Mouse (Mus musculus): ENCODE measurements around the gene Nthl1. TPM values are rescaled to one million over a fixed set of nuclear protein-coding genes. Genes with fewer than 3 reads are reported as not detected.

Gene Nthl1
- total and polyA plus RNA-seq, 2 experiments, result 8.1 to 11.5 TPM

DNA sequence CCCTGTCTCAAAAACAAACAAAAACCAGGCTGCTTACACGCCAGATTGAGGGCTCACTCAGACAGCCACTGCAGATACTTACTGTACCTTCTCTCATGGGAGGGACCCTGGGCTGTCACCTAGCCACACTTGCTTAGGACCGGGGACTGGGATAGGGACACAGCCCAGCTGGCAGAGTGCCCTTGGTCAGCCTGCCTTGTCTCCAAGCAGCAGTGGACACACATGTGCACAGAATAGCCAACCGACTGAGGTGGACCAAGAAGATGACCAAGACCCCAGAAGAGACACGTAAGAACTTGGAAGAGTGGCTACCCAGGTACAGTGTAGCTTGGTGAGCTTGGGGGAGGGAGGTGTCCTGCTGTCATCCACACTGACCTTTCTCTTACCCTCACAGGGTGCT is 5.7 kb downstream of the Nthl1 start:
- H3K4me1 ChIP-seq (ENCODE audit: control insufficient read depth, insufficient read depth, low read length), result peaks cover 5% of the 10 kb centered on the region
- no peak for DNase-seq (ENCODE audit: extremely low read depth, low read depth, low spot score)
- no peaks in the 10 kb centered on the region for H3K27me3 ChIP-seq (ENCODE audit: control insufficient read depth, insufficient read depth, low read length)
- 71% methylated on average over 4 of the region's 4 CpGs for WGBS
- TF ChIP-seq CTCF (IDR thresholded peaks at IDR 0.05; ENCODE audit: low read depth, low read length) (no peak), POLR2A (IDR thresholded peaks at IDR 0.05; ENCODE audit: extremely low read depth, insufficient read depth, low read length) (no peak)
- H3K79me2 ChIP-seq (ENCODE audit: control insufficient read depth, insufficient read depth, low read length), result no peaks in the 10 kb centered on the region
- H3K27ac ChIP-seq (replicated peaks; ENCODE audit: insufficient read depth, low read depth, low read length), result no peak overlapping the region
- peaks cover 5% of the 10 kb centered on the region; the same call in 1 of the 2 replicates for H3K36me3 ChIP-seq (ENCODE audit: control insufficient read depth, insufficient read depth, low read length)
- no peak overlapping the region for H3K9ac ChIP-seq (ENCODE audit: low read depth, low read length)
- H3K4me3 ChIP-seq (ENCODE audit: insufficient read depth, low read depth, low read length), result no peak overlapping the region

DNA sequence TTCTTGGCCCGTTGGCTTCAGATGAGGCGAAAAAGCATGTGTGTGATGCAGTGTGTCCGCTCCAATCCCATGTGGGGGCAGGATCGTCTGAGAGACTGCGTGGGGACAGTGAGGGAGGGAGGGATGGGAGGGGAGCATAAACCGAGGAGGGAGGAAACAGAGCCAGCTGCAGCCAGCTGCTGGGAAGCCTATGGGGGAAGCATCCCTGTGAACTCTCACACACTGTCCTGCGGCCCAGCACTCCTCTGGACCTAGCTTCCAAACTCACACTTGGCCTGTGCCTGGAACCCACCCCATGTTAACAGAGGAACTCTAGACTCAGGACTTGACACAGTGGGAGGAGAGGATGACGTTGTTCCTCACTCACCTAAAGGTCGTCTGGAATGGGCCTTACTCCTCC is 6.4 kb downstream of the Nthl1 start:
- Histone ChIP-seq H3K36me3 (ENCODE audit: control insufficient read depth, insufficient read depth, low read length) (peaks cover 5% of the 10 kb centered on the region; the same call in 1 of the 2 replicates), H3K79me2 (ENCODE audit: control insufficient read depth, insufficient read depth, low read length) (no peaks in the 10 kb centered on the region), H3K4me1 (ENCODE audit: control insufficient read depth, insufficient read depth, low read length) (0 out of 2 replicates have a peak, but pooled peaks cover 3% of the 10 kb centered on the region), H3K9ac (ENCODE audit: low read depth, low read length) (no peak overlapping the region), H3K27ac (replicated peaks; ENCODE audit: insufficient read depth, low read depth, low read length) (no peak overlapping the region), H3K4me3 (ENCODE audit: insufficient read depth, low read depth, low read length) (no peak overlapping the region), H3K27me3 (ENCODE audit: control insufficient read depth, insufficient read depth, low read length) (no peaks in the 10 kb centered on the region)
- peak; percentile 44 for DNase-seq (ENCODE audit: extremely low read depth, low read depth, low spot score)
- TF ChIP-seq CTCF (IDR thresholded peaks at IDR 0.05; ENCODE audit: low read depth, low read length) (no peak), POLR2A (IDR thresholded peaks at IDR 0.05; ENCODE audit: extremely low read depth, insufficient read depth, low read length) (no peak)
- WGBS, result 83% methylated on average over 9 of the region's 9 CpGs

DNA sequence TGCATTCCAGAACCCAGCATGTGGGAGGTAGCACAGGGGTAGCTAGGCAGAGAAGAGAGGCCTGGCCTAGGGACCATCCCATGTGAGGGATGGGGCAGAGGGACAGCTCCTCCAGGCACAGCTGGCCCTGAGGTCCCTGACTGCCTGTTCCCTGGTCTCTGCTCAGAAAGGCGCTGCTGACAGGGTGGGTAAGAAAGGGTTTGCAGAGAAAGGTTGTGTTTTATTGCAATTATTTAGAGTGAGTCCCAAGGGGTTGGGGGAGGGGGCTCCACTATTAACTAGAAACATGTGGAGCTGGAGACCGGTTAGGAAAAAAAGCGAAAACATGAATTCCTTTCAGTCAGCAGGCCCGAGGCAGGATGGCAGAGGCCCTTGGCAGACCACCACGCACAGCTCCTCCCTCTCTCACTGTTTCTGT is 7.1 kb downstream of the Nthl1 start:
- WGBS, result 91% methylated on average over 5 of the region's 5 CpGs
- Histone ChIP-seq H3K36me3 (ENCODE audit: control insufficient read depth, insufficient read depth, low read length) (peaks cover 5% of the 10 kb centered on the region; the same call in 1 of the 2 replicates), H3K4me3 (ENCODE audit: insufficient read depth, low read depth, low read length) (no peak overlapping the region), H3K27me3 (ENCODE audit: control insufficient read depth, insufficient read depth, low read length) (no peaks in the 10 kb centered on the region), H3K9ac (ENCODE audit: low read depth, low read length) (no peak overlapping the region; the same call in 1 of the 2 replicates), H3K79me2 (ENCODE audit: control insufficient read depth, insufficient read depth, low read length) (no peaks in the 10 kb centered on the region), H3K27ac (replicated peaks; ENCODE audit: insufficient read depth, low read depth, low read length) (peak overlapping the region; percentile 34; the same call in 1 of the 2 replicates), H3K4me1 (ENCODE audit: control insufficient read depth, insufficient read depth, low read length) (0 out of 2 replicates have a peak, but pooled peaks cover 3% of the 10 kb centered on the region)
- DNase-seq (ENCODE audit: extremely low read depth, low read depth, low spot score), result no peak
- TF ChIP-seq POLR2A (IDR thresholded peaks at IDR 0.05; ENCODE audit: extremely low read depth, insufficient read depth, low read length), result no peak
- TF ChIP-seq CTCF (IDR thresholded peaks at IDR 0.05; ENCODE audit: low read depth, low read length), result no peak

DNA sequence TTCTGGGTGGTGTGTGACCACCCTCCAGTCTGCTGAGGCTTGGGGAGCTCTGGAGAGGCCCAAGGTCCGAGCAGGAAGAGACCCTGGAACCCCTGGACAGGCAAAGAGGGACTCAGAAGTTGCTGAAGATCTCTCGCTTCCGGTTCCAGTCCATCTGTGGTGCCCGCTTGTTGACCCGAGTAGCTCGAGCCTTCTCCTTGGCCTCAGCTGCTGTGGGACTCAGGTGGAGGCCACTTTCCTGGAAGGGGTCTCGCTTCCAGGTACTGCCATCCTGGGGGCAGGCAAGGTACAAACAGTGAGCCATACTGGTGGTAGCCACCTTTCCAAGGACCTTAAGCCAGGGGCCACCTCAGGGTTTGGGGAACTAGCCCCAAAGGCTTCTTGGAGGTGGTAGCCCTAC is 7.6 kb downstream of the Nthl1 start:
- H3K36me3 ChIP-seq (ENCODE audit: control insufficient read depth, insufficient read depth, low read length), result peaks cover 5% of the 10 kb centered on the region; the same call in 1 of the 2 replicates
- DNase-seq (ENCODE audit: extremely low read depth, low read depth, low spot score), result no peak
- H3K9ac ChIP-seq (ENCODE audit: low read depth, low read length), result no peak overlapping the region
- TF ChIP-seq CTCF (IDR thresholded peaks at IDR 0.05; ENCODE audit: low read depth, low read length), result no peak
- TF ChIP-seq POLR2A (IDR thresholded peaks at IDR 0.05; ENCODE audit: extremely low read depth, insufficient read depth, low read length), result no peak
- no peak overlapping the region for H3K27ac ChIP-seq (replicated peaks; ENCODE audit: insufficient read depth, low read depth, low read length)
- no peak overlapping the region for H3K4me3 ChIP-seq (ENCODE audit: insufficient read depth, low read depth, low read length)
- H3K79me2 ChIP-seq (ENCODE audit: control insufficient read depth, insufficient read depth, low read length), result no peaks in the 10 kb centered on the region
- 0 out of 2 replicates have a peak, but pooled peaks cover 3% of the 10 kb centered on the region for H3K4me1 ChIP-seq (ENCODE audit: control insufficient read depth, insufficient read depth, low read length)
- 91% methylated on average over 7 of the region's 7 CpGs for WGBS
- no peaks in the 10 kb centered on the region for H3K27me3 ChIP-seq (ENCODE audit: control insufficient read depth, insufficient read depth, low read length)

DNA sequence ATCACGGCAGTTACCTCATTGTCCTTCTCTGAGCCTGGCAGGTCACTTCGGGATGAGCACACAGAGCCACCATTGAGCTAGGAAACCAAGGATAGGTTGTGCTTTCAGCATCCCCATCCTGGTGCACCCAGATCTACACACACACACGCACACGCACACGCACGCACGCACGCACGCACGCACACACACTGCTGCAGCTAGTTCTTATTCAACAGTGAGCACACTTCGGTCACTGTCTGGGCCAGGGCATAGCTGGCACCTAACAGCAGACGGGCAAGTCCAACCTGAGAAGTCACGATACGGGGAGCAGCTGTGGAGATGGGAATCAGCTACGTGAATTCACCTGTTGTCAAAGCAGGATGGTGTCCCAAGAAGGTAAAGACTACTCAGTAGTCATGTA is 8.1 kb downstream of the Nthl1 start:
- H3K4me1 ChIP-seq (ENCODE audit: control insufficient read depth, insufficient read depth, low read length), result 0 out of 2 replicates have a peak, but pooled peaks cover 3% of the 10 kb centered on the region
- no peak overlapping the region for H3K4me3 ChIP-seq (ENCODE audit: insufficient read depth, low read depth, low read length)
- no peak overlapping the region for H3K27ac ChIP-seq (replicated peaks; ENCODE audit: insufficient read depth, low read depth, low read length)
- no peak for DNase-seq (ENCODE audit: extremely low read depth, low read depth, low spot score)
- TF ChIP-seq CTCF (IDR thresholded peaks at IDR 0.05; ENCODE audit: low read depth, low read length) (no peak), POLR2A (IDR thresholded peaks at IDR 0.05; ENCODE audit: extremely low read depth, insufficient read depth, low read length) (no peak)
- H3K27me3 ChIP-seq (ENCODE audit: control insufficient read depth, insufficient read depth, low read length), result no peaks in the 10 kb centered on the region
- no peaks in the 10 kb centered on the region for H3K79me2 ChIP-seq (ENCODE audit: control insufficient read depth, insufficient read depth, low read length)
- peaks cover 5% of the 10 kb centered on the region; the same call in 1 of the 2 replicates for H3K36me3 ChIP-seq (ENCODE audit: control insufficient read depth, insufficient read depth, low read length)
- no peak overlapping the region for H3K9ac ChIP-seq (ENCODE audit: low read depth, low read length)
- 94% methylated on average over 15 of the region's 15 CpGs for WGBS

DNA sequence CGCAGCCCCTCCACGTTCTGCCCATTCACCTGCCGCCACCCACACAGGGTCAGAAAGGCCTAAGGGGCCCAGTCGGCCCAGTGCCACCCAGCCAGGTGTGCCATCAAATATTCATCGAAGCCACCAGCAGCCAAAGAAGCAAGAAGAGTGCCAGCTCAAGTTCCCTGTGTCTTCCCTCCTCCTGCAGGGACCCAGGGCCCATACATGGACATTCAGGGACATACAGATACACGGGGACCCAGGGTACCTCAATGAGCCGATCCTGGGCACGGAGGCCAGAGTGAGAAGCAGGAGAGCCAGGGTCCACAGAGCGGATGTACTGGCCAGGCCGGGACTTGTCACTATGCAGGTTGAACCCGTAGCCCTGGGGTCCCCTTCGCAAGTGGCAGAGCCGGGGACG is 9.5 kb downstream of the Nthl1 start:
- no peak for DNase-seq (ENCODE audit: extremely low read depth, low read depth, low spot score)
- H3K36me3 ChIP-seq (ENCODE audit: control insufficient read depth, insufficient read depth, low read length), result peaks cover 5% of the 10 kb centered on the region; the same call in 1 of the 2 replicates
- H3K27ac ChIP-seq (replicated peaks; ENCODE audit: insufficient read depth, low read depth, low read length), result no peak overlapping the region
- no peak overlapping the region for H3K4me3 ChIP-seq (ENCODE audit: insufficient read depth, low read depth, low read length)
- H3K27me3 ChIP-seq (ENCODE audit: control insufficient read depth, insufficient read depth, low read length), result no peaks in the 10 kb centered on the region
- H3K9ac ChIP-seq (ENCODE audit: low read depth, low read length), result no peak overlapping the region
- H3K4me1 ChIP-seq (ENCODE audit: control insufficient read depth, insufficient read depth, low read length), result no peaks in the 10 kb centered on the region
- 93% methylated on average over 14 of the region's 14 CpGs for WGBS
- TF ChIP-seq POLR2A (IDR thresholded peaks at IDR 0.05; ENCODE audit: extremely low read depth, insufficient read depth, low read length), result no peak
- no peak for TF ChIP-seq CTCF (IDR thresholded peaks at IDR 0.05; ENCODE audit: low read depth, low read length)
- no peaks in the 10 kb centered on the region for H3K79me2 ChIP-seq (ENCODE audit: control insufficient read depth, insufficient read depth, low read length)
